8 mouse cellular contexts compared by ENCODE assay signal in genomic region chr1:193381597-193382404, GRCm38 (mm10). TPM values are rescaled to one million over a fixed set of nuclear protein-coding genes. Genes with fewer than 3 reads are reported as not detected.
DNase-seq lines count a peak whose midpoint lies in the region; ATAC-seq and TF ChIP-seq lines count a peak whose summit lies in the region.

No protein-coding gene starts in this region.

- peak overlapping the region; percentile 77 for H3K4me2 ChIP-seq in heart, embryonic 11.5 days
- H3K4me2 ChIP-seq in CH12.LX (ENCODE audit: insufficient read depth, low read depth, poor library complexity, severe bottlenecking): peak overlapping the region; percentile 90
- H3K4me2 ChIP-seq in hindbrain, embryonic 11.5 days (replicated peaks; ENCODE audit: low read depth, low read length): peak overlapping the region; percentile 15
- peak overlapping the region; percentile 53 for H3K4me2 ChIP-seq in midbrain, embryonic 11.5 days

- H3K9ac ChIP-seq in heart, embryonic 11.5 days (ENCODE audit: low read depth, low read length): 0 out of 2 replicates have a peak overlapping the region, but pooled peaks have one; percentile 39
- H3K9ac ChIP-seq in CH12.LX (ENCODE audit: insufficient read depth, low read depth): no peak overlapping the region
- peak overlapping the region; percentile 2; the same call in 1 of the 2 replicates for H3K9ac ChIP-seq in hindbrain, embryonic 11.5 days (ENCODE audit: low read depth, low read length)
- peak overlapping the region; percentile 51 for H3K9ac ChIP-seq in midbrain, embryonic 11.5 days (ENCODE audit: low read length)

- H3K36me3 ChIP-seq in heart, embryonic 11.5 days (ENCODE audit: control insufficient read depth, insufficient read depth, low read length): no peaks in the 10 kb centered on the region
- no peaks in the 10 kb centered on the region for H3K36me3 ChIP-seq in CH12.LX (replicated peaks in 1 of 2; ENCODE audit: control insufficient read depth in 1 of 2, insufficient read depth in 1 of 2, low read length in 1 of 2)
- H3K36me3 ChIP-seq in hindbrain, embryonic 11.5 days (ENCODE audit: control insufficient read depth, insufficient read depth, low read length): no peaks in the 10 kb centered on the region
- H3K36me3 ChIP-seq in midbrain, embryonic 11.5 days (ENCODE audit: control insufficient read depth, insufficient read depth, low read length): no peaks in the 10 kb centered on the region

- 26% methylated on average over 11 of the region's 11 CpGs for WGBS in heart, embryonic 11.5 days (ENCODE audit: insufficient replicate concordance)
- WGBS in hindbrain, embryonic 11.5 days: 27% methylated on average over 11 of the region's 11 CpGs
- 30% methylated on average over 11 of the region's 11 CpGs for WGBS in midbrain, embryonic 11.5 days

- no peaks in the 10 kb centered on the region for H3K9me3 ChIP-seq in heart, embryonic 11.5 days (replicated peaks; ENCODE audit: control insufficient read depth, low read length)
- H3K9me3 ChIP-seq in CH12.LX (replicated peaks; ENCODE audit: low read length): no peaks in the 10 kb centered on the region
- H3K9me3 ChIP-seq in hindbrain, embryonic 11.5 days (ENCODE audit: control insufficient read depth, low read length): no peaks in the 10 kb centered on the region
- no peaks in the 10 kb centered on the region for H3K9me3 ChIP-seq in midbrain, embryonic 11.5 days (ENCODE audit: control insufficient read depth, low read length)

- dilution Hi-C loops in CH12.LX (cut with MboI; ENCODE audit: extremely low pct_ligation_motif_present, extremely low pct_unique_long_range_greater_than_20kb, low sequenced_read_pairs): no loop called here

- intact Hi-C loops in heart, postnatal 36 days (cut with DNase I): loop anchor here (10.0 kb wide), 2 partner anchors 1233 to 1323 kb away; partner anchors contain the start of gene Plxna2

- H3K79me2 ChIP-seq in CH12.LX (replicated peaks; ENCODE audit: control insufficient read depth, extremely low read depth, insufficient read depth, poor library complexity, severe bottlenecking): no peaks in the 10 kb centered on the region

- TF ChIP-seq POLR2A in CH12.LX (IDR thresholded peaks at IDR 0.05; ENCODE audit: low read depth, low read length): no peak

- H3K27me3 ChIP-seq in heart, embryonic 11.5 days (ENCODE audit: control insufficient read depth, insufficient read depth, low read length): no peaks in the 10 kb centered on the region
- peaks cover 32% of the 10 kb centered on the region for H3K27me3 ChIP-seq in CH12.LX (replicated peaks)
- no peaks in the 10 kb centered on the region for H3K27me3 ChIP-seq in hindbrain, embryonic 11.5 days (ENCODE audit: control insufficient read depth, insufficient read depth, low read length)
- no peaks in the 10 kb centered on the region for H3K27me3 ChIP-seq in midbrain, embryonic 11.5 days (ENCODE audit: control insufficient read depth, insufficient read depth, low read length)

- no peak for TF ChIP-seq CTCF in CH12.LX (conservative IDR thresholded peaks at IDR 0.05 in 1 of 2, IDR thresholded peaks at IDR 0.05 in 1 of 2; ENCODE audit: low read depth in 2 of 2, low read length in 2 of 2)

- no peak for TF ChIP-seq EP300 in CH12.LX (IDR thresholded peaks at IDR 0.05; ENCODE audit: low read length)

- in situ Hi-C loops in CH12.LX (cut with MboI; ENCODE audit: low pct_ligation_motif_present, low pct_unique_long_range_greater_than_20kb, low sequenced_read_pairs): no loop called here

- ATAC-seq in heart, embryonic 11.5 days (replicated peaks; ENCODE audit: insufficient number of reproducible peaks, low FRiP score, low TSS enrichment): peak; percentile 33
- ATAC-seq in hindbrain, embryonic 11.5 days (ENCODE audit: low FRiP score): peak; percentile 36
- peak; percentile 40 for ATAC-seq in midbrain, embryonic 11.5 days (ENCODE audit: low FRiP score)

- H3K27ac ChIP-seq in heart, embryonic 11.5 days (ENCODE audit: low read depth, low read length): peak overlapping the region; percentile 73
- H3K27ac ChIP-seq in CH12.LX (ENCODE audit: insufficient read depth, low read depth): no peak overlapping the region
- H3K27ac ChIP-seq in hindbrain, embryonic 11.5 days (ENCODE audit: low read depth, low read length): peak overlapping the region; percentile 4; the same call in 1 of the 2 replicates
- no peak overlapping the region for H3K27ac ChIP-seq in midbrain, embryonic 11.5 days (ENCODE audit: low read depth, low read length)

- DNase-seq in heart, postnatal 36 days: no peak
- no peak for DNase-seq in CH12.LX (ENCODE audit: extremely low read depth)
- DNase-seq in hindbrain, embryonic 11.5 days (ENCODE audit: low spot score): peak; percentile 48
- peak; percentile 89 for DNase-seq in midbrain, embryonic 11.5 days (ENCODE audit: low spot score, missing footprints)
- no peak for DNase-seq in cerebellum, adult 18-20 months
- DNase-seq in urinary bladder, adult 2 months (ENCODE audit: low spot score): no peak
- no peak for DNase-seq in layer of hippocampus, adult 8-10 months (ENCODE audit: low spot score in 2 of 2)

- H3K4me1 ChIP-seq in heart, embryonic 11.5 days (ENCODE audit: control insufficient read depth, insufficient read depth, low read length): peaks cover 18% of the 10 kb centered on the region
- H3K4me1 ChIP-seq in CH12.LX (ENCODE audit: control insufficient read depth in 1 of 2, insufficient read depth in 2 of 2): peaks cover 0 to 5% of the 10 kb centered on the region in 2 experiments; a peak in 2 of 4 replicates
- H3K4me1 ChIP-seq in hindbrain, embryonic 11.5 days (replicated peaks; ENCODE audit: control insufficient read depth, insufficient read depth, low read length): peaks cover 6% of the 10 kb centered on the region
- peaks cover 6% of the 10 kb centered on the region for H3K4me1 ChIP-seq in midbrain, embryonic 11.5 days (ENCODE audit: control insufficient read depth, insufficient read depth, low read length)

- H3K4me3 ChIP-seq in heart, embryonic 11.5 days (ENCODE audit: low read depth, low read length): peak overlapping the region; percentile 39
- H3K4me3 ChIP-seq in CH12.LX (replicated peaks in 1 of 3; ENCODE audit: low read depth in 2 of 3, low read length in 2 of 3, poor library complexity in 1 of 3): peak overlapping the region in 1 of 3 experiments; percentile 56
- peak overlapping the region; percentile 14; the same call in 1 of the 2 replicates for H3K4me3 ChIP-seq in hindbrain, embryonic 11.5 days (ENCODE audit: low read depth, low read length)
- peak overlapping the region; percentile 28 for H3K4me3 ChIP-seq in midbrain, embryonic 11.5 days (ENCODE audit: low read depth, low read length)

- no peak for TF ChIP-seq RAD21 in CH12.LX (IDR thresholded peaks at IDR 0.05; ENCODE audit: low read depth, low read length)

TF ChIP-seq in CH12.LX, 34 proteins besides CTCF, POLR2A, EP300 and RAD21:
- TF ChIP-seq JUN (IDR thresholded peaks at IDR 0.05; ENCODE audit: insufficient read depth, low read depth, low read length): no peak
- TF ChIP-seq IRF4 (IDR thresholded peaks at IDR 0.05; ENCODE audit: low read depth, low read length): no peak
- TF ChIP-seq MEF2A (IDR thresholded peaks at IDR 0.05; ENCODE audit: borderline replicate concordance, low read depth, low read length): no peak
- no peak for TF ChIP-seq POLR2AphosphoS2 (IDR thresholded peaks at IDR 0.05; ENCODE audit: low read depth, low read length)
- TF ChIP-seq ZMIZ1 (IDR thresholded peaks at IDR 0.05; ENCODE audit: low read depth, low read length): no peak
- no peak for TF ChIP-seq CHD2 (IDR thresholded peaks at IDR 0.05; ENCODE audit: low read length)
- TF ChIP-seq ZC3H11A (IDR thresholded peaks at IDR 0.05; ENCODE audit: low read depth, low read length): no peak
- no peak for TF ChIP-seq ZKSCAN1 (IDR thresholded peaks at IDR 0.05; ENCODE audit: borderline replicate concordance, low read depth, low read length)
- no peak for TF ChIP-seq JUND (conservative IDR thresholded peaks at IDR 0.05; ENCODE audit: low read depth, low read length)
- no peak for TF ChIP-seq SIN3A (IDR thresholded peaks at IDR 0.05; ENCODE audit: low read length)
- TF ChIP-seq USF2 (conservative IDR thresholded peaks at IDR 0.05; ENCODE audit: low read depth, low read length): no peak
- no peak for TF ChIP-seq PAX5 (IDR thresholded peaks at IDR 0.05; ENCODE audit: low read length)
- TF ChIP-seq NRF1 (IDR thresholded peaks at IDR 0.05; ENCODE audit: low read depth, low read length): no peak
- TF ChIP-seq ELF1 (IDR thresholded peaks at IDR 0.05; ENCODE audit: low read depth, low read length): no peak
- no peak for TF ChIP-seq TBP (conservative IDR thresholded peaks at IDR 0.05; ENCODE audit: low read depth, low read length)
- TF ChIP-seq TCF12 (IDR thresholded peaks at IDR 0.05; ENCODE audit: low read depth, low read length): no peak
- TF ChIP-seq KAT2A (IDR thresholded peaks at IDR 0.05; ENCODE audit: insufficient replicate concordance, low read length): no peak
- TF ChIP-seq MAFK (IDR thresholded peaks at IDR 0.05; ENCODE audit: insufficient replicate concordance, low read length): no peak
- no peak for TF ChIP-seq CHD1 (IDR thresholded peaks at IDR 0.05; ENCODE audit: low read depth, low read length)

RNA-seq across cellular contexts. Expression of gene Camk1g, which starts 11.7 kb away (rescaled TPM):
- 7.2 and 8.1 TPM in 2 replicates for polyA plus RNA-seq in heart, embryonic 11.5 days (2014; fragmentation: Nextera tagmentation; extraction: Ambion mirVana)
- 1 to 10 TPM in 1 of 2 experiments, not detected in 1; 1.0 TPM for total RNA-seq in heart, postnatal 36 days (2021)
- not detected in 2 replicates for total RNA-seq in CH12.LX (2012; rRNA removed)
- total RNA-seq in CH12.LX (2014; rRNA removed): not detected in 2 replicates
- polyA plus RNA-seq in CH12.LX (2012; ENCODE audit: insufficient read length, low read depth): not detected in 2 replicates
- polyA plus RNA-seq in hindbrain, embryonic 11.5 days (2014; fragmentation: Nextera tagmentation; extraction: Ambion mirVana): 12.2 and 13.7 TPM in 2 replicates
- polyA plus RNA-seq in midbrain, embryonic 11.5 days (2014; fragmentation: Nextera tagmentation; extraction: Ambion mirVana): 17.1 and 20.1 TPM in 2 replicates
- polyA plus RNA-seq in urinary bladder, adult 2 months (2012; rRNA removed): 0.44 and 0.48 TPM in 2 replicates
- total RNA-seq in layer of hippocampus, adult 8-10 months (2022): 10 to 100 TPM; 22.5 to 31.6 (median 27.1) TPM

Comparison
In these comparisons a context has a peak if more than half of its experiments do, and no peak if none do; other contexts are left out.
1. H3K27ac ChIP-seq: peak in heart, embryonic 11.5 days (single experiment) and hindbrain, embryonic 11.5 days (single experiment); none in CH12.LX (single experiment) and midbrain, embryonic 11.5 days (single experiment).
2. H3K4me2 ChIP-seq: peak in every context shown above with its lines; median percentile 90 in CH12.LX; 77 in heart, embryonic 11.5 days; 53 in midbrain, embryonic 11.5 days; 15 in hindbrain, embryonic 11.5 days.
3. DNase-seq: peak in hindbrain, embryonic 11.5 days (single experiment) and midbrain, embryonic 11.5 days (single experiment); none in heart, postnatal 36 days (0 of 2), CH12.LX (single experiment), cerebellum, adult 18-20 months (0 of 2), urinary bladder, adult 2 months (single experiment) and layer of hippocampus, adult 8-10 months (0 of 2).
4. Peak in every context shown above with its lines, with median percentiles within 50 percentile points of each other: ATAC-seq.